Mouse (Mus musculus): Measurements from ENCODE around the gene Ikzf1.

The Ikzf1 gene

GRCm38 (mm10) chr11:11815737-11816136 lies 130.9 kb downstream of the Ikzf1 start:
- no peak for DNase-seq

GRCm38 (mm10) chr11:11818797-11819196 lies 134.0 kb downstream of the Ikzf1 start:
- no peak for DNase-seq

- DNase-seq = no peak
Measured at GRCm38 (mm10) chr11:11819206-11819605, 134.4 kb downstream of the Ikzf1 start.

- peak; percentile 90 for DNase-seq
Measured at GRCm38 (mm10) chr11:11820251-11820650, 135.4 kb downstream of the Ikzf1 start.

- peak; percentile 31 for DNase-seq
Measured at GRCm38 (mm10) chr11:11820737-11821136, 135.9 kb downstream of the Ikzf1 start.

GRCm38 (mm10) chr11:11821387-11821975 lies 136.7 kb downstream of the Ikzf1 start:
- DNase-seq = peak; percentile 78

All from lung, postnatal 10 days (tissue).